Mouse (Mus musculus) bone marrow macrophage, adult 2 months (primary cell): ENCODE measurements around the gene Twf1.

Experiments used
- CTCF ChIP-seq: IDR thresholded peaks from 2 replicates; pipeline ENCODE4 v1.5.1; 2012; ENCODE audit warnings: low read depth, mild to moderate bottlenecking, low read length, moderate library complexity
- POLR2A ChIP-seq: IDR thresholded peaks from 2 replicates; pipeline ENCODE4 v1.6.1; 2012; ENCODE audit warnings: mild to moderate bottlenecking, low read depth, low read length, borderline replicate concordance

DNA sequence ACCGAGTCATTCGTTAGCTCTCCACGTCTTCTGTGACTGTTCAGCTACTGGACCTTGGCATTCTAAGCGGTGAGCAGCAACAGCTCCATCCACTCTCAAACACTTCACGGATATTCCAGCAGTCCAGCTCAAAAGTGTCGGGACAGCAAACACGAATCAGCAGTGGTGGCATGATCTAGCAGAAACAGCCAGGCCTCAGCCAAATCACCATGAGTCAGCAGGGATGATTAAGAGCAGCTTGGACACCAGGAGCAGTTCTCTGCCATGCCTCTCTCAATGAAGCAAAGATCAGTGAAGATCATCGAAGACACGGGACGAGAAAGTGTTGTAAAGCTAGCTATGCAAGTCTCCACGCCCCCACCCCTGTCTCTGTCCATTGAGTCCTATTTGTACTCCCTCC is 26.3 kb upstream of the Twf1 start:
- TF ChIP-seq POLR2A (no peak), CTCF (no peak)
